Mouse (Mus musculus): ENCODE data around the gene Crebl2.

DNA sequence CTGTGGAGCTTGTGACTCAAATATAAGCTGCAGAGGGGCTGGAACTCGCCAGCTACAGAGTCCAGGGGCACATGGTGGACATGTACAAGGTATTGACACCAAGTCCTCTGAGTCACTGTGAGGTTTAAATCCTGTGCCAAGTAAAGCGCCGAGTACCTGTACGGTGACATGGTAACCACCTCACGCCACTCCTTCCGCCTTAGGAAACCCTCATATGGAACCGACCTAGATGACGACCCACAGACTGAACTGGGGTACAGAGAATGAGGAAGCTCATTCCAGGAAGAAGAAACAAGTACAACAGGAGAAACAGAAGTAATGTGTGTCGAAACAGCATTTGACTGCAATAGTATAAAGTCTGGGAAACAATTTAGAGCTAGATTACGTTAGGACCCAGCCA lies 33.7 kb upstream of the Crebl2 start:
- no peak for TF ChIP-seq EP300 (IDR thresholded peaks at IDR 0.05; ENCODE audit: low read depth)
- no peak for TF ChIP-seq CTCF (IDR thresholded peaks at IDR 0.05; ENCODE audit: low read depth)
